Mouse (Mus musculus) right cerebral cortex, postnatal 10 days (tissue): ENCODE data around the gene Tceal1.

Experiments used
- DNase-seq, 2 experiments: peaks; one replicate each; pipeline ENCODE4 v3.0.0; 2021; ENCODE audit warnings: low spot score in 2 of 2

Gene Tceal1

DNA sequence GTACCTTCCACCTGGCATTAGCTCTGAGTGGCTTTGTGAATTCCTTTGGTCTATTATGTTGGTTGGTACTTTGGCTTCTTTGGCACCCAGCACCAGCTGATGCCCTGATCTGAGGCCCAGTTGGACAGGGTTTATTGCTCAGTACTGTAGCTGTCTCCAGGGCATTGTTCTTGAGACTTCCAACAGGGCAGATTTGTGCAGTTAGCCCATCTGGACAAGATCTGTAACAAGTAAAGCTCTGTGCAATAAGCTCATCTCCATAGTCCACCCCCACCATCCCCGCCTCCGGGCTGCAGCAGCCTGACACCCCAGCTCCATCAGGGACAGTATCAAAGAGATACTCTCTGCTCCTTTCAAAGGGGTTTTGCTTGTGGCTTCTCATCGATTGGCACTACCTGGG lies 47.7 kb downstream of the Tceal1 start:
- no peak for DNase-seq
